Mouse (Mus musculus) liver, adult 2 months (tissue): ENCODE measurements around the gene Grhl1.

Source experiments
- CTCF ChIP-seq: fragments of 200-500 bp; IDR thresholded peaks from 2 replicates; pipeline ENCODE4 v1.5.1; 2011; ENCODE audit warnings: low read depth, low read length, control low read depth
- POLR2A ChIP-seq: fragments of 200-500 bp; IDR thresholded peaks from 2 replicates; pipeline ENCODE4 v1.6.1; 2011; ENCODE audit warnings: low read length, control low read depth; ENCODE audit not compliant: insufficient read depth; ENCODE audit errors: extremely low read depth

- TF ChIP-seq CTCF (no peak), POLR2A (no peak)
Measured at GRCm38 (mm10) chr12:24606166-24606565, 34.1 kb downstream of the Grhl1 start.
